Mouse (Mus musculus): ENCODE data around the gene Actg1.

DNA sequence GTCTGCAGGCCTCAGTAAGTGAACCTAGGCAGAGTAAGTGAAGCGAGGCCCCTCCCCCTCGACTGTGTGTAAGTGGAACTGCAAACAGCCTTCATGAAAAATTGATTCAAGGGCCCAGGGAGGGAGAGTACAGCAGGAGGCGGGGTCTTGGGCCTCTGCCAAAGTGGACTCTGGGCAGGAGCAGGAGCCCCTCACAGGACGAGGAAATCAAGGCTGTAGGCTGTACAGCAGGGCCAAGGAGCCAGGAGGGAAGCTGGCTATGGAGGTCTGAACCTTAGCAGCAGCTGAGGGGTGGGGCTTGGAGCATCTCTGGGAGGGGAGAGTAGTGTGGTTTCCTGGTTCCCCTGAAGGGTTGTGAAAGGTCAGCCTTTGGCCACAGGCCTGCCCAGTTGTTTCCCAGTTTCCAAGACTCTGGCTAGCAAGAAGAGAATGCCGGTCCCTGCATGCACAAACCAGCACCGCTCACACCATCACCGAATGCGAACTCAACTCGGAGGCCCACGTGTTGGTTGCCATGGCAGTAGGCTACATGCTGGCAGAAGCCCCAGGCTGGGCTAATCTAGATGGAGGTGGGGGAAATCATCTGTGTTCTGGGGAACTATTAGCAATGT, 9.6 kb upstream of the Actg1 start:
- TF ChIP-seq POLR2A (IDR thresholded peaks at IDR 0.05; ENCODE audit: low read depth, low read length), result no peak
- TF ChIP-seq CTCF (IDR thresholded peaks at IDR 0.05; ENCODE audit: extremely low read depth, insufficient read depth, insufficient read length, insufficient replicate concordance), result no peak
